Mouse (Mus musculus) myocyte (in vitro differentiated cells): Measurements from ENCODE around the gene Gorab. TPM values are rescaled to one million over a fixed set of nuclear protein-coding genes. Genes with fewer than 3 reads are reported as not detected.

ENCODE experiments used
- H3K27me3 ChIP-seq: one replicate; pipeline ENCODE4 v1.6.1; 2011; ENCODE audit not compliant: control insufficient read depth, insufficient read depth, insufficient read length
- H3K36me3 ChIP-seq: one replicate; pipeline ENCODE4 v1.6.1; 2011; ENCODE audit not compliant: control insufficient read depth, insufficient read depth
- H3K4me2 ChIP-seq: one replicate; pipeline ENCODE4 v1.6.1; 2011; ENCODE audit warnings: low read depth, control low read depth
- H3K4me3 ChIP-seq: one replicate; pipeline ENCODE4 v1.5.1; 2011; ENCODE audit warnings: mild to moderate bottlenecking, control low read depth, moderate library complexity
- H3K79me2 ChIP-seq: one replicate; pipeline ENCODE4 v1.6.1; 2011; ENCODE audit not compliant: control insufficient read depth, insufficient read depth
- H3ac ChIP-seq: one replicate; pipeline ENCODE4 v1.6.1; 2011; ENCODE audit not compliant: control insufficient read depth, insufficient read length
- CEBPB ChIP-seq: IDR thresholded peaks from 2 replicates; pipeline ENCODE4 v1.6.1; 2011; ENCODE audit warnings: mild to moderate bottlenecking, moderate library complexity; ENCODE audit not compliant: poor library complexity, insufficient read depth, severe bottlenecking
- E2F4 ChIP-seq: IDR thresholded peaks from one replicate; pipeline ENCODE4 v1.6.1; 2011; ENCODE audit warnings: mild to moderate bottlenecking, control low read depth, moderate library complexity; ENCODE audit not compliant: insufficient read depth
- MAX ChIP-seq: IDR thresholded peaks from one replicate; pipeline ENCODE4 v1.6.1; 2011; ENCODE audit warnings: low read depth, mild to moderate bottlenecking, control low read depth
- MYOD1 ChIP-seq, 3 experiments: IDR thresholded peaks; one replicate each; pipeline ENCODE4 v1.6.1; 2011; ENCODE audit warnings: control low read depth in 2 of 3, low read depth in 2 of 3, mild to moderate bottlenecking in 2 of 3, moderate library complexity in 1 of 3; ENCODE audit not compliant: insufficient read length in 2 of 3, control insufficient read depth in 1 of 3
- MYOG ChIP-seq, 3 experiments: IDR thresholded peaks; one replicate each; pipeline ENCODE4 v1.6.1; 2011; ENCODE audit warnings: control low read depth in 2 of 3, low read depth in 2 of 3, mild to moderate bottlenecking in 2 of 3; ENCODE audit not compliant: insufficient read length in 2 of 3, control insufficient read depth in 1 of 3, insufficient read depth in 1 of 3
- POLR2A ChIP-seq: IDR thresholded peaks from one replicate; pipeline ENCODE4 v1.6.1; 2011; ENCODE audit warnings: low read depth, mild to moderate bottlenecking, control low read depth, moderate library complexity; ENCODE audit not compliant: insufficient read length
- POLR2AphosphoS2 ChIP-seq: IDR thresholded peaks from one replicate; pipeline ENCODE4 v1.6.1; 2011; ENCODE audit warnings: low read depth, control low read depth; ENCODE audit not compliant: insufficient read length
- REST ChIP-seq: IDR thresholded peaks from one replicate; pipeline ENCODE4 v1.6.1; 2011; ENCODE audit warnings: mild to moderate bottlenecking, control low read depth, moderate library complexity; ENCODE audit not compliant: insufficient read depth, insufficient read length
- SRF ChIP-seq: IDR thresholded peaks from one replicate; pipeline ENCODE4 v1.6.1; 2011; ENCODE audit warnings: low read depth; ENCODE audit not compliant: control insufficient read depth, insufficient read length
- TCF12 ChIP-seq: IDR thresholded peaks from one replicate; pipeline ENCODE4 v1.6.1; 2011; ENCODE audit warnings: mild to moderate bottlenecking, control low read depth; ENCODE audit not compliant: poor library complexity, insufficient read depth, severe bottlenecking
- TCF3 ChIP-seq: IDR thresholded peaks from one replicate; pipeline ENCODE4 v1.6.1; 2011; ENCODE audit warnings: low read depth, control low read depth; ENCODE audit not compliant: insufficient read length
- USF1 ChIP-seq: IDR thresholded peaks from one replicate; pipeline ENCODE4 v1.6.1; 2011; ENCODE audit warnings: low read depth, mild to moderate bottlenecking, control low read depth, moderate library complexity
- polyA plus RNA-seq: library from polyadenylated mRNA; unstranded; fragments of >200 nt; fragmentation: generic; extraction: Trizol; gene quantifications from one replicate; pipeline ENCODE4 v1.2.1, GENCODE M21; 2012; ENCODE audit warnings: missing spikeins

Gorab gene
- polyA plus RNA-seq, 1 experiment: 2.9 TPM

- no peak overlapping the region for H3K4me3 ChIP-seq
Observed at GRCm38 (mm10) chr1:163383442-163384027, 19.9 kb downstream of the Gorab start.

GRCm38 (mm10) chr1:163382048-163382719 lies 21.3 kb downstream of the Gorab start:
- H3K4me3 ChIP-seq: no peak overlapping the region
- no peak overlapping the region for H3K4me2 ChIP-seq
- no peaks in the 10 kb centered on the region for H3K27me3 ChIP-seq
- peaks cover 32% of the 10 kb centered on the region for H3K36me3 ChIP-seq
- H3ac ChIP-seq: no peak overlapping the region
- no peaks in the 10 kb centered on the region for H3K79me2 ChIP-seq
- TF ChIP-seq MYOG (IDR thresholded peaks at IDR 0.05; ENCODE audit: control insufficient read depth in 1 of 3, insufficient read depth in 1 of 3, insufficient read length in 2 of 3, low read depth in 2 of 3) (no peak), REST (no peak), E2F4 (no peak), USF1 (no peak), MYOD1 (IDR thresholded peaks at IDR 0.05; ENCODE audit: control insufficient read depth in 1 of 3, insufficient read length in 2 of 3, low read depth in 2 of 3) (no peak), CEBPB (peak; percentile 90), TCF12 (no peak)

More at GRCm38 (mm10) chr1:163383442-163384027, 19.9 kb downstream of the Gorab start:
- Histone ChIP-seq H3K27me3 (no peaks in the 10 kb centered on the region), H3K36me3 (peaks cover 35% of the 10 kb centered on the region), H3K4me2 (no peak overlapping the region), H3K79me2 (no peaks in the 10 kb centered on the region), H3ac (no peak overlapping the region)
- TF ChIP-seq MYOD1 (IDR thresholded peaks at IDR 0.05; ENCODE audit: control insufficient read depth in 1 of 3, insufficient read length in 2 of 3, low read depth in 2 of 3): peak in 1 of 3 experiments; percentile 25
- TF ChIP-seq USF1: no peak

GRCm38 (mm10) chr1:163380591-163380990 lies 22.9 kb downstream of the Gorab start:
- H3ac ChIP-seq: no peak overlapping the region
- peak overlapping the region; percentile 68 for H3K4me2 ChIP-seq
- H3K4me3 ChIP-seq: no peak overlapping the region
- H3K79me2 ChIP-seq: no peaks in the 10 kb centered on the region
- TF ChIP-seq REST: no peak
- 0 out of 2 replicates have a peak, but pooled peaks have one; percentile 10 for TF ChIP-seq CEBPB
- no peak for TF ChIP-seq MYOD1 (IDR thresholded peaks at IDR 0.05; ENCODE audit: control insufficient read depth in 1 of 3, insufficient read length in 2 of 3, low read depth in 2 of 3)
- H3K27me3 ChIP-seq: no peaks in the 10 kb centered on the region
- peaks cover 16% of the 10 kb centered on the region for H3K36me3 ChIP-seq

- Histone ChIP-seq H3ac (no peak overlapping the region), H3K4me3 (no peak overlapping the region), H3K36me3 (peaks cover 11% of the 10 kb centered on the region), H3K4me2 (peak overlapping the region; percentile 68), H3K27me3 (no peaks in the 10 kb centered on the region), H3K79me2 (no peaks in the 10 kb centered on the region)
- TF ChIP-seq REST (no peak), POLR2A (no peak), E2F4 (no peak), CEBPB (no peak), USF1 (no peak), MAX (no peak), TCF3 (no peak), MYOG (IDR thresholded peaks at IDR 0.05; ENCODE audit: control insufficient read depth in 1 of 3, insufficient read depth in 1 of 3, insufficient read length in 2 of 3, low read depth in 2 of 3) (no peak), POLR2AphosphoS2 (no peak), TCF12 (no peak), MYOD1 (IDR thresholded peaks at IDR 0.05; ENCODE audit: control insufficient read depth in 1 of 3, insufficient read length in 2 of 3, low read depth in 2 of 3) (no peak), SRF (no peak)
Observed at GRCm38 (mm10) chr1:163380072-163380471, 23.4 kb downstream of the Gorab start.

GRCm38 (mm10) chr1:163377924-163378323 lies 25.5 kb downstream of the Gorab start:
- H3K4me2 ChIP-seq: no peak overlapping the region
- no peak overlapping the region for H3ac ChIP-seq

More at GRCm38 (mm10) chr1:163377924-163378323, 25.5 kb downstream of the Gorab start:
- Histone ChIP-seq H3K36me3 (no peaks in the 10 kb centered on the region), H3K27me3 (no peaks in the 10 kb centered on the region), H3K79me2 (no peaks in the 10 kb centered on the region), H3K4me3 (no peak overlapping the region)
- TF ChIP-seq TCF3: no peak
- TF ChIP-seq POLR2AphosphoS2: no peak
- TF ChIP-seq MYOG (IDR thresholded peaks at IDR 0.05; ENCODE audit: control insufficient read depth in 1 of 3, insufficient read depth in 1 of 3, insufficient read length in 2 of 3, low read depth in 2 of 3): no peak
- TF ChIP-seq MAX: no peak
- TF ChIP-seq USF1: no peak
- no peak for TF ChIP-seq E2F4
- no peak for TF ChIP-seq MYOD1 (IDR thresholded peaks at IDR 0.05; ENCODE audit: control insufficient read depth in 1 of 3, insufficient read length in 2 of 3, low read depth in 2 of 3)
- TF ChIP-seq SRF: no peak
- no peak for TF ChIP-seq REST
- no peak for TF ChIP-seq POLR2A
- TF ChIP-seq CEBPB: no peak
- TF ChIP-seq TCF12: no peak
